ENCODE assay signal across 18 mouse cellular contexts in genomic region chr12:27597878-27598277, GRCm38 (mm10).
DNase-seq lines count a peak whose midpoint lies in the region; ATAC-seq lines count a peak whose summit lies in the region.
"Had no signal": no experiment of that assay in that cellular context is flagged by ENCODE, and none has a peak within 500 bp of the region (broad histone marks: within the 10 kb centered on the region; RNA-seq: fewer than 3 reads in every experiment).

No protein-coding gene starts in this region.

- no peak for ATAC-seq in forebrain, embryonic 12.5 days (ENCODE audit: low FRiP score)
- no peak for ATAC-seq in midbrain, embryonic 12.5 days (ENCODE audit: low FRiP score, low read depth)
- ATAC-seq: intestine, embryonic 15.5 days; liver, embryonic 12.5 days had no signal

- H3K9ac ChIP-seq in forebrain, embryonic 12.5 days = no peak overlapping the region; the same call in 1 of the 2 replicates
- H3K9ac ChIP-seq in midbrain, embryonic 12.5 days (replicated peaks) = no peak overlapping the region
- H3K9ac ChIP-seq: intestine, embryonic 15.5 days; kidney, embryonic 15.5 days; liver, embryonic 12.5 days; lung, embryonic 15.5 days had no signal

- no peak overlapping the region for H3K4me2 ChIP-seq in forebrain, embryonic 12.5 days
- H3K4me2 ChIP-seq in midbrain, embryonic 12.5 days (replicated peaks) = no peak overlapping the region
- H3K4me2 ChIP-seq: intestine, embryonic 15.5 days; kidney, embryonic 15.5 days; liver, embryonic 12.5 days; lung, embryonic 15.5 days had no signal

- H3K27me3 ChIP-seq in forebrain, embryonic 12.5 days = no peaks in the 10 kb centered on the region
- no peaks in the 10 kb centered on the region for H3K27me3 ChIP-seq in midbrain, embryonic 12.5 days
- H3K27me3 ChIP-seq: intestine, embryonic 15.5 days; liver, embryonic 12.5 days; lung, embryonic 15.5 days had no signal

- H3K4me1 ChIP-seq in forebrain, embryonic 12.5 days = peaks cover 22% of the 10 kb centered on the region
- peaks cover 29% of the 10 kb centered on the region for H3K4me1 ChIP-seq in midbrain, embryonic 12.5 days
- H3K4me1 ChIP-seq: intestine, embryonic 15.5 days; kidney, embryonic 15.5 days; liver, embryonic 12.5 days had no signal

- H3K9me3 ChIP-seq in forebrain, embryonic 12.5 days = no peaks in the 10 kb centered on the region
- peaks cover 3% of the 10 kb centered on the region; the same call in 1 of the 2 replicates for H3K9me3 ChIP-seq in midbrain, embryonic 12.5 days
- H3K9me3 ChIP-seq: intestine, embryonic 15.5 days; kidney, embryonic 15.5 days; liver, embryonic 12.5 days; lung, embryonic 15.5 days had no signal

- no peaks in the 10 kb centered on the region for H3K36me3 ChIP-seq in forebrain, embryonic 12.5 days (replicated peaks)
- H3K36me3 ChIP-seq in midbrain, embryonic 12.5 days = no peaks in the 10 kb centered on the region
- H3K36me3 ChIP-seq: intestine, embryonic 15.5 days; kidney, embryonic 15.5 days; liver, embryonic 12.5 days; lung, embryonic 15.5 days had no signal

- H3K27ac ChIP-seq in forebrain, embryonic 12.5 days = peak overlapping the region; percentile 63
- peak overlapping the region; percentile 65 for H3K27ac ChIP-seq in midbrain, embryonic 12.5 days (replicated peaks)
- H3K27ac ChIP-seq: intestine, embryonic 15.5 days; kidney, embryonic 15.5 days; left cerebral cortex, adult 2 months; liver, embryonic 12.5 days; lung, embryonic 15.5 days had no signal

- 45% methylated on average over 7 of the region's 7 CpGs for WGBS in forebrain, embryonic 12.5 days
- WGBS in midbrain, embryonic 12.5 days = 45% methylated on average over 7 of the region's 7 CpGs

- peak; percentile 21 to 33 for DNase-seq in cerebellum, postnatal 10 days
- no peak for DNase-seq in cerebellum, adult 18-20 months
- peak; percentile 32 for DNase-seq in embryo, embryonic 11 days
- no peak for DNase-seq in urinary bladder, postnatal 4 days (ENCODE audit: low spot score in 2 of 2)
- no peak for DNase-seq in natural killer cell, adult 2 months (ENCODE audit: low spot score in 2 of 2)
- DNase-seq in ovary, adult 18-20 months (ENCODE audit: low spot score) = no peak
- DNase-seq: adrenal gland, postnatal 14 days; cerebellum, postnatal 25 days; right cerebral cortex, postnatal 25 days; thymus, adult 2 months had no signal

- H3K4me3 ChIP-seq in forebrain, embryonic 12.5 days (replicated peaks) = no peak overlapping the region
- H3K4me3 ChIP-seq in midbrain, embryonic 12.5 days = no peak overlapping the region
- H3K4me3 ChIP-seq: erythroblast, embryonic 14.5 days; intestine, embryonic 15.5 days; kidney, embryonic 15.5 days; left cerebral cortex, adult 2 months; liver, embryonic 12.5 days; lung, embryonic 15.5 days had no signal

Comparison
In these comparisons a context has a peak if more than half of its experiments do, and no peak if none do; other contexts are left out.
1. DNase-seq: peak in cerebellum, postnatal 10 days (2 of 2) and embryo, embryonic 11 days (single experiment); none in cerebellum, adult 18-20 months (0 of 2), urinary bladder, postnatal 4 days (0 of 2), natural killer cell, adult 2 months (0 of 2) and ovary, adult 18-20 months (single experiment).